In the genomic region with DNA sequence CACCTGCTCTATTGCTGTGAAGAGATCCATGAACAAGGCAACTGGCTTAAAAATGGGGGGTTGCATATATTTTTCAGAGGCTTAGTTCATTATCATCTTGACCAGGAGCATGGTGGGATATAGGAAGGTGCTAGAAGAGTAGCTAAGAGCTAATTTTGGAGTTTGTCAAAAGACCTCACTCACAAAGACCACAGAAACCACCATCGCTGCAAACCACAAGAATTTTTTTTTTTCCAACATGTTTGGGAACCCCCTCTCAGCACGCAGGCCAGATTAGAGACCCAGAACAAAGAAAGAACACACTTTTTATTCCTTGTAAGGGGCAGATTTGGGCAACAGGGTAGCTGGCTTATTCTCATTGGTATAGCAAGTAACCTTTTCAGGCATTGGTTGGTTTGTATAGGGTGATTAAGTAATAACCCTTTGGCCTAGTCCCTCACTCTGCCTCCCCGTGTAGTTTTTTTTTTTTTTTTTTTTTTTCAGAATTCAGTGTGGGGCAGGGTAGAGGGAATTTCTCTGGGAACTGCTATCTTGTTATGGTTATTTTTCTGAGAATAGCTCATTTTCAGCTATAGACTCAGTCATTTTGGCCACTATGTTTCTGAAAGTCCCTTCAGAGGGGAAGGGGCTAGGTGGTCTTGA, we compare ENCODE assay signal across 1 mouse cellular context.
A peak's percentile ranks its signal among the peaks of the same experiment; 100 is the strongest.
TF ChIP-seq lines count a peak whose summit lies in the region.

No protein-coding gene starts in this region.

TF ChIP-seq in CH12.LX, 34 proteins besides CTCF, POLR2A, EP300 and RAD21 (continued from another document):
- peak; percentile 93 for TF ChIP-seq ETS1 (conservative IDR thresholded peaks at IDR 0.05; ENCODE audit: low read depth, low read length)
- no peak for TF ChIP-seq ZMIZ1 (IDR thresholded peaks at IDR 0.05; ENCODE audit: low read depth, low read length)
- 0 out of 2 replicates have a peak, but pooled peaks have one; percentile 61 for TF ChIP-seq UBTF (IDR thresholded peaks at IDR 0.05; ENCODE audit: low read depth, low read length)
- TF ChIP-seq ZNF384 (IDR thresholded peaks at IDR 0.05; ENCODE audit: low read depth, low read length): peak; percentile 96
- 0 out of 2 replicates have a peak, but pooled peaks have one; percentile 60 for TF ChIP-seq MAZ (IDR thresholded peaks at IDR 0.05; ENCODE audit: low read depth, low read length)
- peak; percentile 17; the same call in 1 of the 2 replicates for TF ChIP-seq HCFC1 (IDR thresholded peaks at IDR 0.05; ENCODE audit: low read depth, low read length)
- TF ChIP-seq BHLHE40 (IDR thresholded peaks at IDR 0.05; ENCODE audit: low read depth, low read length): peak; percentile 90
- peak; percentile 99 for TF ChIP-seq MEF2A (IDR thresholded peaks at IDR 0.05; ENCODE audit: borderline replicate concordance, low read depth, low read length)
- TF ChIP-seq SIN3A (IDR thresholded peaks at IDR 0.05; ENCODE audit: low read length): peak; percentile 68; the same call in 1 of the 2 replicates
- peak; percentile 52 for TF ChIP-seq MAX (IDR thresholded peaks at IDR 0.05; ENCODE audit: low read length)
- TF ChIP-seq NELFE (IDR thresholded peaks at IDR 0.05; ENCODE audit: low read depth, low read length): peak; percentile 18; the same call in 1 of the 2 replicates
- no peak; the same call in 1 of the 2 replicates for TF ChIP-seq ZKSCAN1 (IDR thresholded peaks at IDR 0.05; ENCODE audit: borderline replicate concordance, low read depth, low read length)
- peak; percentile 80 for TF ChIP-seq IRF4 (IDR thresholded peaks at IDR 0.05; ENCODE audit: low read depth, low read length)
